Mouse (Mus musculus) natural killer cell, adult 2 months (primary cell): Measurements from ENCODE around the gene Acss3.

Experiments
- DNase-seq, 2 experiments: peaks; one replicate each; pipeline ENCODE4 v3.0.0; 2022; ENCODE audit warnings: low spot score in 2 of 2

Gene Acss3

GRCm38 (mm10) chr10:107123529-107124335 lies at the start of gene Acss3:
Gene Acss3, minus strand, starts transcription at chr10:107123668.
- no peak for DNase-seq

GRCm38 (mm10) chr10:107172003-107172689 lies 48.7 kb upstream of the Acss3 start:
- DNase-seq: no peak

GRCm38 (mm10) chr10:107166486-107166885 lies 43.0 kb upstream of the Acss3 start:
- no peak for DNase-seq

- no peak for DNase-seq
Observed at GRCm38 (mm10) chr10:107148759-107149158, 25.3 kb upstream of the Acss3 start.

GRCm38 (mm10) chr10:107144016-107144415 lies 20.5 kb upstream of the Acss3 start:
- no peak for DNase-seq

- no peak for DNase-seq
Observed at GRCm38 (mm10) chr10:107142910-107143309, 19.4 kb upstream of the Acss3 start.

- DNase-seq: no peak
Observed at GRCm38 (mm10) chr10:107122744-107123528, 532 bp downstream of the Acss3 start.

- no peak for DNase-seq
Observed at GRCm38 (mm10) chr10:107121301-107121700, 2.2 kb downstream of the Acss3 start.

GRCm38 (mm10) chr10:107119135-107119534 lies 4.3 kb downstream of the Acss3 start:
- no peak for DNase-seq

- DNase-seq: no peak
Observed at GRCm38 (mm10) chr10:107116709-107117267, 6.7 kb downstream of the Acss3 start.

- no peak for DNase-seq
Observed at GRCm38 (mm10) chr10:107115930-107116642, 7.4 kb downstream of the Acss3 start.

GRCm38 (mm10) chr10:107115121-107115520 lies 8.3 kb downstream of the Acss3 start:
- no peak for DNase-seq

GRCm38 (mm10) chr10:107094452-107094851 lies 29.0 kb downstream of the Acss3 start:
- no peak for DNase-seq

- no peak for DNase-seq
Observed at GRCm38 (mm10) chr10:107053846-107054624, 69.4 kb downstream of the Acss3 start.

GRCm38 (mm10) chr10:107050489-107050888 lies 73.0 kb downstream of the Acss3 start:
- no peak for DNase-seq

- DNase-seq: no peak
Observed at GRCm38 (mm10) chr10:107042656-107043055, 80.8 kb downstream of the Acss3 start.

- no peak for DNase-seq
Observed at GRCm38 (mm10) chr10:107040837-107041236, 82.6 kb downstream of the Acss3 start.

- no peak for DNase-seq
Observed at GRCm38 (mm10) chr10:107040378-107040777, 83.1 kb downstream of the Acss3 start.

GRCm38 (mm10) chr10:107039211-107039610 lies 84.3 kb downstream of the Acss3 start:
- no peak for DNase-seq

GRCm38 (mm10) chr10:107024254-107024653 lies 99.2 kb downstream of the Acss3 start:
- no peak for DNase-seq

GRCm38 (mm10) chr10:107021118-107021517 lies 102.3 kb downstream of the Acss3 start:
- no peak for DNase-seq
